12 mouse cellular contexts compared by ENCODE assay signal in the genomic region with DNA sequence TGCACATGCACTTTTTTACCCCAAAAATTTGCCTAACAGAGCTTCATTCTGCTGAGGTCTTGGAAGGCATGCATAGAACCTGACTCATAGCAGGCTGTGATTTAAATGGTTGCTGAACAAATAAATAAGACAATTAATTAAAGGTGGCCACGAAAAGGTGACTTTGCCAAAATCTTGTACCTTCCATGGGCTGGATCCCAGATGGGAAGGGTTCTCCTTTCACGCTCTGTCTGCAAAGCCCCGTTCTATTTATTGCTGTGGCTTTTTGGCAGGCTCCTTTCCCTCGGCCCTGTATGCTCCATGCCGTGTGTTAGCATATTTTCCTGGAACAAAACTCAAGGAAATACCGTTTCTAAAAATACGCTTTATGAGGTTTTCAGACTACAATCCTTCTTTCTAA.
A peak's percentile ranks its signal among the peaks of the same experiment; 100 is the strongest.
DNase-seq lines count a peak whose midpoint lies in the region; ATAC-seq and TF ChIP-seq lines count a peak whose summit lies in the region.
"Had no signal": no experiment of that assay in that cellular context is flagged by ENCODE, and none has a peak within 500 bp of the region (broad histone marks: within the 10 kb centered on the region; RNA-seq: fewer than 3 reads in every experiment).

No protein-coding gene starts in this region.

- H3K4me1 ChIP-seq in embryonic facial prominence, embryonic 13.5 days = peaks cover 15% of the 10 kb centered on the region
- peaks cover 11% of the 10 kb centered on the region for H3K4me1 ChIP-seq in embryonic facial prominence, embryonic 10.5 days
- 0 out of 2 replicates have a peak, but pooled peaks cover 3% of the 10 kb centered on the region for H3K4me1 ChIP-seq in kidney, postnatal 0 days (replicated peaks; ENCODE audit: insufficient read depth, low read length)
- H3K4me1 ChIP-seq in midbrain, embryonic 10.5 days = peaks cover 8% of the 10 kb centered on the region

- no peak for ATAC-seq in embryonic facial prominence, embryonic 13.5 days (ENCODE audit: insufficient number of reproducible peaks, insufficient read depth, low FRiP score, low TSS enrichment, low read depth)
- ATAC-seq in kidney, postnatal 0 days (replicated peaks; ENCODE audit: low FRiP score, low read depth) = no peak
- ATAC-seq: activated CD4-positive, CD25-positive, alpha-beta regulatory T cell, adult 4 months; intestine, embryonic 16.5 days had no signal

- WGBS in embryonic facial prominence, embryonic 13.5 days = 47% methylated on average over 7 of the region's 7 CpGs
- 86% methylated on average over 7 of the region's 7 CpGs for WGBS in embryonic facial prominence, embryonic 10.5 days
- 48% methylated on average over 7 of the region's 7 CpGs for WGBS in kidney, postnatal 0 days
- 90% methylated on average over 7 of the region's 7 CpGs for WGBS in midbrain, embryonic 10.5 days

- no peak overlapping the region for H3K9ac ChIP-seq in embryonic facial prominence, embryonic 13.5 days
- H3K9ac ChIP-seq in kidney, postnatal 0 days (ENCODE audit: low read depth, low read length) = no peak overlapping the region

- H3K27me3 ChIP-seq in embryonic facial prominence, embryonic 13.5 days = no peaks in the 10 kb centered on the region
- H3K27me3 ChIP-seq in embryonic facial prominence, embryonic 10.5 days (replicated peaks; ENCODE audit: low read depth, poor library complexity, severe bottlenecking) = no peaks in the 10 kb centered on the region
- H3K27me3 ChIP-seq in kidney, postnatal 0 days (ENCODE audit: insufficient read depth, low read length) = no peaks in the 10 kb centered on the region
- no peaks in the 10 kb centered on the region for H3K27me3 ChIP-seq in midbrain, embryonic 10.5 days (ENCODE audit: low read depth, poor library complexity, severe bottlenecking)

- no peak overlapping the region for H3K4me2 ChIP-seq in embryonic facial prominence, embryonic 13.5 days
- H3K4me2 ChIP-seq in kidney, postnatal 0 days (ENCODE audit: low read length) = no peak overlapping the region

- DNase-seq in embryonic facial prominence, embryonic 10.5 days (ENCODE audit: low spot score) = no peak
- DNase-seq in kidney, postnatal 0 days (ENCODE audit: low spot score) = peak; percentile 50
- no peak for DNase-seq in kidney, adult 9 months
- DNase-seq in cerebellum, adult 18-20 months = peak; percentile 42 to 46
- DNase-seq in fibroblast of lung, adult 2 months (ENCODE audit: low read depth) = peak; percentile 74
- DNase-seq in adrenal gland, adult 2 months = no peak
- no peak for DNase-seq in midbrain, embryonic 10.5 days (ENCODE audit: low spot score)
- DNase-seq: gastrocnemius, postnatal 36 days; thymus, postnatal 14 days had no signal

- H3K9me3 ChIP-seq in embryonic facial prominence, embryonic 13.5 days = no peaks in the 10 kb centered on the region
- H3K9me3 ChIP-seq in embryonic facial prominence, embryonic 10.5 days = no peaks in the 10 kb centered on the region
- H3K9me3 ChIP-seq in kidney, postnatal 0 days (replicated peaks; ENCODE audit: low read length) = no peaks in the 10 kb centered on the region
- H3K9me3 ChIP-seq in midbrain, embryonic 10.5 days (replicated peaks) = no peaks in the 10 kb centered on the region

- no peaks in the 10 kb centered on the region for H3K36me3 ChIP-seq in embryonic facial prominence, embryonic 13.5 days
- H3K36me3 ChIP-seq in embryonic facial prominence, embryonic 10.5 days (replicated peaks) = no peaks in the 10 kb centered on the region
- H3K36me3 ChIP-seq in kidney, postnatal 0 days (ENCODE audit: insufficient read depth, low read length) = no peaks in the 10 kb centered on the region
- H3K36me3 ChIP-seq in midbrain, embryonic 10.5 days = no peaks in the 10 kb centered on the region

- no peak overlapping the region for H3K4me3 ChIP-seq in embryonic facial prominence, embryonic 13.5 days
- H3K4me3 ChIP-seq in embryonic facial prominence, embryonic 10.5 days = no peak overlapping the region
- H3K4me3 ChIP-seq in kidney, postnatal 0 days (replicated peaks; ENCODE audit: low read depth, low read length) = no peak overlapping the region
- H3K4me3 ChIP-seq in midbrain, embryonic 10.5 days = no peak overlapping the region

- no peak for TF ChIP-seq CTCF in kidney, postnatal 0 days (IDR thresholded peaks at IDR 0.05; ENCODE audit: low read depth)

- H3K27ac ChIP-seq in embryonic facial prominence, embryonic 13.5 days = peak overlapping the region; percentile 11; the same call in 1 of the 2 replicates
- H3K27ac ChIP-seq in embryonic facial prominence, embryonic 10.5 days (replicated peaks) = no peak overlapping the region
- H3K27ac ChIP-seq in kidney, postnatal 0 days = no peak overlapping the region
- H3K27ac ChIP-seq in midbrain, embryonic 10.5 days (replicated peaks) = no peak overlapping the region

Comparison
In these comparisons a context has a peak if more than half of its experiments do, and no peak if none do; other contexts are left out.
1. DNase-seq: peak in kidney, postnatal 0 days (single experiment), cerebellum, adult 18-20 months (2 of 2) and fibroblast of lung, adult 2 months (single experiment); none in embryonic facial prominence, embryonic 10.5 days (single experiment), kidney, adult 9 months (single experiment), adrenal gland, adult 2 months (single experiment) and midbrain, embryonic 10.5 days (single experiment).